Mouse (Mus musculus) ES-E14 (cell line): ENCODE data around the gene Cop1.

Source experiments
- CHD2 ChIP-seq: IDR thresholded peaks from 2 replicates; pipeline ENCODE4 v1.6.1; 2014; ENCODE audit warnings: mild to moderate bottlenecking, low read depth, low read length, inconsistent platforms
- HCFC1 ChIP-seq: IDR thresholded peaks from 2 replicates; pipeline ENCODE4 v1.6.1; 2012; ENCODE audit warnings: low read length, inconsistent platforms, borderline replicate concordance; ENCODE audit not compliant: insufficient read depth
- ZNF384 ChIP-seq: IDR thresholded peaks from 2 replicates; pipeline ENCODE4 v1.6.1; 2012; ENCODE audit warnings: low read depth, low read length, inconsistent platforms

GRCm38 (mm10) chr1:159331008-159331407 is 98.9 kb downstream of the Cop1 start:
- no peak for TF ChIP-seq HCFC1
- no peak for TF ChIP-seq ZNF384
- TF ChIP-seq CHD2, result no peak
